Mouse (Mus musculus) brown adipose tissue, adult 24 weeks (tissue): ENCODE measurements around the gene Tesk1. TPM values are rescaled to one million over a fixed set of nuclear protein-coding genes. Genes with fewer than 3 reads are reported as not detected.
A peak's percentile ranks its signal among the peaks of the same experiment; 100 is the strongest.

Experiments
- H3K27ac ChIP-seq: fragments of 200-500 bp; replicated peaks from 2 replicates; pipeline ENCODE4 v1.5.1; 2012; ENCODE audit warnings: low read depth, mild to moderate bottlenecking, low read length
- H3K4me1 ChIP-seq: fragments of 200-500 bp; 2 replicates; pipeline ENCODE4 v1.6.1; 2012; ENCODE audit warnings: low read length, mixed read lengths; ENCODE audit not compliant: control insufficient read depth, insufficient read depth, insufficient read length
- H3K4me3 ChIP-seq: fragments of 200-500 bp; 2 replicates; pipeline ENCODE4 v1.5.1; 2012; ENCODE audit warnings: low read depth, mild to moderate bottlenecking, low read length, moderate library complexity; ENCODE audit not compliant: insufficient read depth
- polyA plus RNA-seq: library from polyadenylated mRNA; stranded (reverse); fragments of >200 nt; gene quantifications from 2 replicates; pipeline ENCODE4 v1.2.4, GENCODE M21; 2012; ENCODE audit not compliant: missing spikeins, insufficient read depth, insufficient read length

Gene Tesk1
- polyA plus RNA-seq, 1 experiment: 37.9 TPM

DNA sequence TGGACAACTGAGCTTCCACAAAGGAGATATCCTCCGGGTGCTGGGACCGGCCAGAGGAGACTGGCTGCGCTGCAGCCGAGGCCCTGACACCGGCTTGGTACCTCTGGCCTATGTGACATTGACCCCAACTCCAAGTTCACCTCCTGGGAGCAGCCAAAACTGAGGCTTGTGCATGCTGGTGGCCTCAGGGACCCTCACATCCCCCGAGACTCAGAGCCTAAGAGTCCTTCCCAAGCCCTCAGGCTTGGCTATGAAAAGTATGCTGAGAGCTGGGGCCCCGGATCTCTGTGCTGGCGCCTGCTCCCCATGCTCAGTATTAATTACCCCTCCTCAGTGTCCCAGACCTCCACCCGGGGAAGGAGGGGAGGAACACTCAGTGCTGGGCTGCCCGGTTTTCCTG, 15.3 kb upstream of the Tesk1 start:
- Histone ChIP-seq H3K4me3 (no peak overlapping the region), H3K27ac (no peak overlapping the region), H3K4me1 (peaks cover 4% of the 10 kb centered on the region)

- Histone ChIP-seq H3K4me3 (no peak overlapping the region), H3K4me1 (peaks cover 2% of the 10 kb centered on the region), H3K27ac (no peak overlapping the region)
These were observed 14.1 kb upstream of the Tesk1 start for GRCm38 (mm10) chr4:43427501-43428179.

DNA sequence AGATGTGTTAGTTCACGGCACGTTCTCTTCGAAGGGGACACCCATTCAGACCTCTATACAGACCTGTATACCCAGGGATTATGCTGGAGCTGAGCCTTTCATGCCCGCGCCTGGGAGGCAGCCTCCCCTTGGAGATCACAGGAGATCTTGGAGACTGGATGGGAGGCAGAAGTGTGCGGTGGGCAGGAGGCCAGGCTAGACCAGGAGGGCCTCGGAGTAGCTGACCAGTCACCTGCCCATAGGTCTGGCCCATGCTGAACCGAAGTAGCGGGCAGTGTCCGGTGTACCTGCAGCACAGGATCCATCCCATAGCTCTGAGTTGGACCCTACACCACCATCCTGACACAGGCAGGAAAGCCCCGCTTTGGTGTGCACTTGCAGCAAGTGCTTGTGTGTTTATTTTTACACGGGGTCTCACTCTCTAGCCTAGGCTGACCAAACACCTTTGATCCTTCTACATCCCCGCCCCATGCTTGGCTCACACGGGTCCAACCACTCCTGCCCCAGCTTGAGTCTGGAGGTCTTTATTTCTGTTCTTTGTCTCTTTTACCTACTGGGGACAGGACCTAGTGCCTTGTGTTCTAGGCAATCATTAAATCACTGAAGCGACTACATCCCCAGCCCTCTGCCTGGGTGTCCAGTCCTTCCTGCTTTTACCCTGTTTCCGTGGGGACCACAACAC, 13.4 kb upstream of the Tesk1 start:
- no peaks in the 10 kb centered on the region; the same call in 1 of the 2 replicates for H3K4me1 ChIP-seq
- no peak overlapping the region for H3K4me3 ChIP-seq
- no peak overlapping the region for H3K27ac ChIP-seq

DNA sequence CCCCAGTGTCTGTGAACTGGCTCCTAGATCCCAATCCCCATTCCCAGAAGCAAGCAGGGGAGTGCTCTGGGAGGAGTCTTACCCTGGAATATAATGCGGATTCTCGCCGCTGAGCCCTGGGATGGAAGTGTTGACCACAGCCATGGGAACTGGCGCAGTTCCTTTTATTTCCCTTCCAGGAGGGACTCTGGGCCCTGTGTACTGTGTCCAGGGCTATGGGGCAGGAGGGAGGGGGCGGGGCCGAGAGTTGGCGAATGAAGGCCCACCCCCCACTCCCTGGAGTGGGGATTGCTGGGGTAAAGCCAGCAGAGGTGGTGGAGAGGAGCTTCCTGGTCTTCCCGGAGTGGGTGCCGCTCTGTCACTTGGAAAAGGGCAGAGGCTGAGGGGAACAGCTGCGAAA, 12.8 kb upstream of the Tesk1 start, which contains the start of gene Fam166b:
Gene Fam166b, minus strand, starts transcription at position 189 of the 400 bp plus-strand sequence.
- Histone ChIP-seq H3K27ac (no peak within 1 kb of the TSS), H3K4me3 (no peak within 1 kb of the TSS), H3K4me1 (no peaks in the 10 kb centered on the region; the same call in 1 of the 2 replicates)

DNA sequence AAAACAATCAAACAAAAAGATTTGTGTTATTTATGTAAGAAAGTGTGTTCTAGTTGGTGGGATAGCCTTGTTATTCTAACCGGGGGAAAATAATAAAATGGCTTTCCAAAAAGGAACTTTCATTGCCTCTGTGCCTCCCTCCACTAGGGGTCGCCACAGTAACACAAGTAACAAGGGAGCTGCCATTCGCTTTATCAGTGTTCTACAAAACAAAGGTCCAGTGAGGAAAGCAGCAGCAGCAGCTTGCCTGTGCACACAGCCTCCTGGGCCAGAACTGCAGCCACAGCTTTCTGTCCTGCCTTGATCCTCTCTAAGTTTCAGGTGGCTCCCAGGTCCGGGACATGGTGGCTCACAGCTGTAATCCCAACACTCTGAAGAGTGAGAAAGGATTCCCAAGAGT, 10.0 kb upstream of the Tesk1 start:
- no peak overlapping the region for H3K4me3 ChIP-seq
- no peaks in the 10 kb centered on the region; the same call in 1 of the 2 replicates for H3K4me1 ChIP-seq
- H3K27ac ChIP-seq: no peak overlapping the region

DNA sequence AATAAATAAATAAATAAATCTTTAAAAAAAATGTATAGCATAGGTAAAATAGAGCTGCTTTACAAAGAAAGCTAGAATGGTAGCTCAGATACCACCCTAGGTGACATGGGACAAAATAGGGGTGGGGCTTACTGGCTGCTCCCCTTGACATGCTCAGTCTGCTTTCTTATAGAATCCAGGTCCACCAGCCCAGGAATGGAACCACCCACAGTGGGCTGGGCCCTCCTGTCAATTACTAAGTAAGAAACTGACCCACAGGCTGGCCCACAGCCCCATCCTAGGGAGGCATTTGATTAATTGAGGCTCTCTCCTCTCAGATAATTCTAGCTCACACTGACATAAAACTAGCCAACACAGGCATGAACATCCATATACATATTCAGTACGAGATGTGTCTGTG, 8.9 kb upstream of the Tesk1 start:
- no peaks in the 10 kb centered on the region; the same call in 1 of the 2 replicates for H3K4me1 ChIP-seq
- H3K27ac ChIP-seq: no peak overlapping the region

DNA sequence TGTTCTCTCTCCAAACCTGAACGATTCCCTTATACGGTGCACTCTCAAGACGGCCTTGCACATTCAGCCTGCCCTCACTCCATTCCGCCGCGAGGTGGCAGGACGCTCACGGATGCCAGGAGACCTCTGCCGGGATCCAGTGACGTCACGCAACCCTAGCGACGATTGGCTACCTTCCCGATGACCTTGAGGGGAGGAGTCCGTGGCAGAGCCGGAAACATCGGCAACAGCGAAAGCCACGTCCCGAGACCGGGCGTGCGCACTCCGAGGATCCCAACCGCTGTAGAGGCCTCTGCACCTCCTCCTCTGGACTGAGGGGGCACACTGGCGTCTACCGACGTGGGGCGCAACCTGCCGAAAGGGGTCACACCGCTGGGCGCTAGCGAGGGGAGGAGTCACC, 305 bp downstream of the Tesk1 start:
- Histone ChIP-seq H3K4me1 (no peaks in the 10 kb centered on the region), H3K4me3 (peak overlapping the region; percentile 66), H3K27ac (peak overlapping the region; percentile 78)

More for the DNA sequence above, 8.9 kb upstream of the Tesk1 start:
- H3K4me3 ChIP-seq: no peak overlapping the region

- H3K4me1 ChIP-seq: no peaks in the 10 kb centered on the region
- peak overlapping the region; percentile 66 for H3K4me3 ChIP-seq
- peak overlapping the region; percentile 78 for H3K27ac ChIP-seq
These were observed 970 bp downstream of the Tesk1 start for GRCm38 (mm10) chr4:43442456-43443361.

- Histone ChIP-seq H3K27ac (no peak overlapping the region), H3K4me1 (no peaks in the 10 kb centered on the region), H3K4me3 (peak overlapping the region; percentile 66)
These were observed 1.8 kb downstream of the Tesk1 start for GRCm38 (mm10) chr4:43443511-43443910.

DNA sequence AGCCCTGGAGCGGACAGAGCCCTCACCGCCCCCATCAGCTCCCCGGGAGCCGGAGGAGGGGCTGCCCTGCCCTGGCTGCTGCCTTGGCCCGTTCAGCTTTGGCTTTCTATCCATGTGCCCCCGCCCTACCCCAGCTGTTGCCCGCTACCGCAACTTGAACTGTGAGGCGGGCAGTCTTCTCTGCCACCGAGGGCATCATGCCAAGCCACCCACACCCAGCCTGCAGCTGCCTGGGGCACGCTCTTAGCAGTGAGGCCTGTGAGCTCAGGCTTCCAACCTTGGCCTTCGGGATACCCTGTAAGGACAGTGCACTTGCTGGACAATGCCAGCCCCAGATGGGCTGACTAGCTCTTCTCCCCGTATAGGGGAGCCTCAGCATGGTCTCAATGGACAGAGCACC, 5.5 kb downstream of the Tesk1 start:
- Histone ChIP-seq H3K4me3 (no peak overlapping the region), H3K27ac (no peak overlapping the region), H3K4me1 (no peaks in the 10 kb centered on the region)

GRCm38 (mm10) chr4:43448554-43448953, 6.8 kb downstream of the Tesk1 start:
- Histone ChIP-seq H3K4me3 (no peak overlapping the region), H3K27ac (no peak overlapping the region), H3K4me1 (no peaks in the 10 kb centered on the region)

DNA sequence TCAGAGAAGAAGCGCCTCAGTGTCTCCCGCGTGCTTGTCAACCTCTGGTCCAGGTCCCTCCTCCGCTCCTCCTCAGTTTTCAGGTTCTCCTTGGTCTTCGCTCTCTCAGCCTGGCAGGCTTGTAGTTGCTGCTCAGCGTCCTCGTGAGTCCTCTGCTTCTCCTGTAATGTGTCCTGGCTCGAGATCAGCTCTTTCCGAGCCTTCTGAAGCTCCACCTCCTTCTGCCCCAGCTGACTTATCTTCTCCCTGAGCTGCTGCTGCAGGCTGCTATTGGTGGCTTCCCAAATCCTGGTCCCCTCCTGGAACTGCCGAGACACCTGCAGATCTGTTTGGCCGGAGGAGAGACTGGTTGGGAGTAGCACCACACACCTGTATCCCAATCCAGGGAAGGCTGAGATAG, 10.6 kb downstream of the Tesk1 start:
- Histone ChIP-seq H3K27ac (no peak overlapping the region), H3K4me3 (no peak overlapping the region), H3K4me1 (no peaks in the 10 kb centered on the region)

DNA sequence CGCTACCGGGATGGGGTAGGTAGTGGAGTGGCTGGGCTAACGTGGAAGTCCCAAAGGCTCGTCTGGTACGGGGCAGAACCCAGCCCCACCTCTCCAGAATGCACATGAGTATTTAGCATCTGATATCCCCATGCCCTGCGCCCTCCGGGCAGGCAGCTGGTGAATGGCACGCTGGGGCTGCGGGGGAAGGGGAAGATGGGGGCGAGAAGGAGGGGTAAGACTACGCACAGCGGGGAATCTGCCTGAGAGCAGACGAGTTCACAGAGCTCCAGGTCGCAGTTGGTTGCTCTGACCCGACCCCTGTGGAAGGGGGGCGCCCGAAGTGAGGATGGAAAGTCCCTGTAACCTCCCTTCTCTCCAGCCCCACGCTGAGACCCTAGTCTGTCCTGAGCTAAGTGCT, 11.7 kb downstream of the Tesk1 start:
- Histone ChIP-seq H3K4me3 (peak overlapping the region; percentile 23), H3K27ac (no peak overlapping the region), H3K4me1 (no peaks in the 10 kb centered on the region)

- no peak within 1 kb of the TSS for H3K27ac ChIP-seq
- H3K4me1 ChIP-seq: no peaks in the 10 kb centered on the region
- 0 out of 2 replicates have a peak within 1 kb of the TSS, but pooled peaks have one; percentile 1 for H3K4me3 ChIP-seq
These were observed 12.5 kb downstream of the Tesk1 start, which contains the start of gene Cd72 for GRCm38 (mm10) chr4:43454041-43454836. Gene Cd72 (minus strand): TSS chr4:43454628.
